Mouse (Mus musculus): Measurements from ENCODE around the gene Fhod1. TPM values are rescaled to one million over a fixed set of nuclear protein-coding genes. Genes with fewer than 3 reads are reported as not detected.
"Not testable (repeated sequence)": the region's sequence is repeated elsewhere in the genome, so short reads cannot be mapped to it uniquely, and the experiment has no call there.

Gene Fhod1
- total RNA-seq, 2 experiments from 2014 or later, result 6.5 to 9.6 TPM

GRCm38 (mm10) chr8:105298351-105299252 is 49.2 kb downstream of the Fhod1 start:
- intact Hi-C loops (cut with DNase I), result loop anchor here (1.0 kb wide), 1 partner anchor 28 kb away; the partner anchor contains the start of genes Lrrc29 and Tmem208
- DNase-seq, result no peak

DNA sequence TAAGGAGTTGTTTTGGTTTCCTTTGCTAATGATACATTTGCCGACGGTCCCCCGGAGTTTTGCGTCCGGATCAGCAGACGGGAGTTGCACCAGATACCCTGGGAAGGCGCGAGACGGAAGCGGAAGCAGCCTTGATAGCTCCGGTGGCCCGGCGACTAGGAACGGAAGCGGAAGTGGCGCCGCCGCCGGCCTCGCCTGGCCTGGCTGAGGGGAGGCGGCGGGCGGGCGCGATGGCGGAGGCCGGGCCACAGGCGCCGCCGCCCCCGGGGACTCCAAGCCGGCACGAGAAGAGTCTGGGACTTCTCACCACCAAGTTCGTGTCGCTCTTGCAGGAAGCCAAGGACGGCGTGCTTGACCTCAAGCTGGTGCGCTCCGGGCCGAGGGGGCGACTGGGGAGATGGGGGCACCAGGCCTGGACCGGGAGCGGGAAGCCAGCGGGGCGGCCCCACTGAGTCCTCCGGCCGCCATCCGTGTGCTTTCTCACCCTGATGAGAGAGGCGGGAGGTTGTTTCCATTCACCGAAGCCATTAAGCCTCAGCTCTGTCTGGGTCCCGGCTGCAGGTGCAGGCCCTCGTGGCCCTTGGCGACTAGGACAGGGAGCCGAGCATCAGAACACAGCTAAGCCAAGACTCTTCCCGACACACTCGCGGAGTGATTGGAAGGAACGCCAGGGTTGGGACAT is 50.1 kb downstream of the Fhod1 start, which contains the start of gene E2f4:
TSS of gene E2f4 (plus strand) at position 153 of the 682 bp plus-strand sequence.
- peak; percentile 89 to 91 for DNase-seq
- intact Hi-C loops (cut with DNase I), result loop anchor here (1.0 kb wide), 1 partner anchor 29 kb away; the partner anchor contains the start of genes Lrrc29 and Tmem208

DNA sequence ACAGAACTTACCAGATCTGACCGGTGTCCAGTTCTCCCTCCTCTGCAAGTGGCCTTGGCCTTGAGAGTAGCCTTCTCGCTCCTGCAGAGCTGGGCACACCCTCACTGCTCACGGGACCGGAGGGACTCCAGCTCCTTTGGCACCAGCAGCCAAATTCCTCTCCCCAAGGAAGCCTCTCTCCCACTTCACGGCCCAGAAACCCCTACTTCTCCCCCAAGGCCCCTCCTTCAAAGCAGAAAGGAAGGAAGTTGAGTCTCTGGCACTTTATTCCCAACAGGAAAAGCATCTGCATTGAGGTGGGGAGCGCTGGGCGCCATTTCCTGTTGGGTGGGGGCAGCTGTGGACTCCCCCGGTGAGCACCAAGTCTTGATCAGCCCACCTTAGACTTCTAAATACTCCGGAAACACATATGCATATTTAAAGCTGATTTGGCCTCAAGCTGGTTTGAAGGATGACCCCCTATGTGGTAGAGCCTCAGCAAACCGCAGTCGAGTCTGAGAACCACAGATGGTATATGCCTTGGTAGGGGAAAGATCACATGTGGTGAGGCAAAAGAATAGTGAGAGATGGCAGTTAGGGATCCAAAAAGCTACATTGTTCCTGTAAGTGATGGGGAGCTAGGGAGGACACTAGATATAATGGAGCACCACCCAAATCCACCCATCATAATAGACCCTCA is 51.7 kb downstream of the Fhod1 start, which contains the start of gene Exoc3l:
TSS of gene Exoc3l (minus strand) at position 207 of the 679 bp plus-strand sequence.
- intact Hi-C loops (cut with DNase I), result no loop called here
- no peak for DNase-seq

DNA sequence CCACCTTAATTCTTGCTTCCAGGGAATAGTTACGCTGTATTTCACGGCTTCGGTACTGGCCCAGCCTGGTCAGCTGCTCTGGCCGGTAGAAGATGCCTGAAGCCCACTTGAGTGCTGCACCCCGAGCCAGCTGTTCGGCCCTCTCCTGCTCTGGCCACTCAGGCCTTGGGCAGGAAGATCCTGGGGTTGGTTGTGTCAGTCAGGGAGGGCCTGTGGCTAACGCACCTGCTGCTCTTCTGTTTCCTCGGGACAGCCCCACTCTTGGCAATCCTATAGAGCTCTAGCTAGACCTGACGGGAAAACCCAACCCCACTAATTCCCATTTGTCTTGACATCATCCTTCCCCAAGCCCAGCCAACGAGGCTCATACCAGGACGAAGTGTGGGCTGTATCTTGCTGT is 52.5 kb downstream of the Fhod1 start:
- intact Hi-C loops (cut with DNase I), result no loop called here
- no peak for DNase-seq

DNA sequence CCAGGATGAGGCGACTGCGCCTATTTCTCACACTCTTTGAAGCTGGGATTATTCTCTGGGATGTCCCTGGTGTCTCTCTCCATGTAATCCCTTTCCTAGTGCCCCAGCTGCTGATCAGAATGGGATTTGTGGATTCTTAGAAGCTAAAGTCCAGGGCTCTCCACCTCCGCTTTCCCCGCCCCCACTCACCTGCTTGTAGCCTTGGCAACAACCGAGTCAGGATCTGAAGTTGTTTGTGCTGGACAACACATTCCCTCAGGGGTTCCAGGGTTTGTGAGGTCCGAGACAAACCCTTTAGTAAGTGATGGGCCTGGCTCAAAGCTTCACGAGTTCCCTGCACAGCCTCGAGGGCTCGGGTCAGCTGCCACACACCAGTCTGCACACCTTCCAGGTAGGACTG is 53.0 kb downstream of the Fhod1 start:
- intact Hi-C loops (cut with DNase I), result no loop called here
- no peak for DNase-seq

- DNase-seq, result no peak
- intact Hi-C loops (cut with DNase I), result no loop called here
Observed at GRCm38 (mm10) chr8:105293405-105293804, 54.3 kb downstream of the Fhod1 start.

DNA sequence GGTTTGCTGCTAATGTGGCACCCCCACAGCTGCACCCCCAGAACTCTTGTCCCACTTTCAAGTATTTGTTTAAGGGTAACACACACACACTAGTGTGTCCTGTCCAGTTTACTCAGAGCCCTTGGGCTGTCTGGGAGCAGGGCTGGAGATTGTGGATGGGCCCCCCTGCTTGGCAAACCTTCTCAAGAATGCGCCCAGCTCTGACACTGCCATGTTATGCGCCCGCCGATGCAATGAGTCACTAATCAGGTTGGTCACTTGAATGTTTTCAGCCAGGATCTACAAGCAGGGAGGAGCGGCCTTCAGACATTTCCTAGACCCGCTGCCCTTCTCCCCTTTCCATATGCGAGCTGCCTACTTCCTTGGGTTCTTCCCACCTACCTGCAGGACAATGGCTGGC is 55.3 kb downstream of the Fhod1 start:
- DNase-seq, result no peak
- intact Hi-C loops (cut with DNase I), result no loop called here

DNA sequence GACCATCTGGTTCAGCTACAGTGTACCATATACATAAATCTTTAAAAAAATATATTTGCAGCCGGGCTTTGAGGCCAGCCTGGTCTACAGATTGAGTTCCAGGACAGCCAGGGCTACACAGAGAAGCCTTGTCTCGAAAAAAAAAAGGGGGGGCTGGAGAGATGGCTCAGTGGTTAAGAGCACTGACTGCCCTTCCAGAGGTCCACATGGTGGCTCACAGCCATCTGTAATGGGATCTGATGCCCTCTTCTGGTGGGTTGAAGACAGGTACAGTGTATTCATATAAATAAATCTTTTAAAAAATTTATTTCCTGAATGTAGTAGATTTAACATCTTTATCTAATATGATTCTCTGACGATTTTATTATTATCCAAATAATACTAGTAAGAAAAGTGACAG is 56.0 kb downstream of the Fhod1 start:
- intact Hi-C loops (cut with DNase I), result not testable (repeated sequence)

DNA sequence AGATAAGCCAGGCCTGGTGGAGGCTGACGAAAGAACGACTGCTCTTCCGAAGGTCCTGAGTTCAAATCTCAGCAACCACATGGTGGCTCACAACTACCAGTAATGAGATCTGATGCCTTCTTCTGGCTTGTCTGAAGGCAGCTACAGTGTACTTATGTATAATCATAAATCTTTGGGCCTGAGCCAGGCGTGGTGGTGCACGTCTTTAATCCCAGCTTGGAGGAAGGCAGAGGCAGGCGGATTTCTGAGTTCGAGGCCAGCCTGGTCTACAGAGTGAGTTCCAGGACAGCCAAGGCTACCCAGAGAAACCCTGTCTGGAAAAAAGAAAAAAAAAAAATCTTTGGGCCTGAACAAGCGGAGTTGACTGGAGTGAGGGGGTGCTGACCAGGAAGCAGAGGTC is 56.4 kb downstream of the Fhod1 start:
- DNase-seq; intact Hi-C loops (cut with DNase I): not testable (repeated sequence)

More for the DNA sequence above, 56.0 kb downstream of the Fhod1 start:
- DNase-seq, result not testable (repeated sequence)

DNA sequence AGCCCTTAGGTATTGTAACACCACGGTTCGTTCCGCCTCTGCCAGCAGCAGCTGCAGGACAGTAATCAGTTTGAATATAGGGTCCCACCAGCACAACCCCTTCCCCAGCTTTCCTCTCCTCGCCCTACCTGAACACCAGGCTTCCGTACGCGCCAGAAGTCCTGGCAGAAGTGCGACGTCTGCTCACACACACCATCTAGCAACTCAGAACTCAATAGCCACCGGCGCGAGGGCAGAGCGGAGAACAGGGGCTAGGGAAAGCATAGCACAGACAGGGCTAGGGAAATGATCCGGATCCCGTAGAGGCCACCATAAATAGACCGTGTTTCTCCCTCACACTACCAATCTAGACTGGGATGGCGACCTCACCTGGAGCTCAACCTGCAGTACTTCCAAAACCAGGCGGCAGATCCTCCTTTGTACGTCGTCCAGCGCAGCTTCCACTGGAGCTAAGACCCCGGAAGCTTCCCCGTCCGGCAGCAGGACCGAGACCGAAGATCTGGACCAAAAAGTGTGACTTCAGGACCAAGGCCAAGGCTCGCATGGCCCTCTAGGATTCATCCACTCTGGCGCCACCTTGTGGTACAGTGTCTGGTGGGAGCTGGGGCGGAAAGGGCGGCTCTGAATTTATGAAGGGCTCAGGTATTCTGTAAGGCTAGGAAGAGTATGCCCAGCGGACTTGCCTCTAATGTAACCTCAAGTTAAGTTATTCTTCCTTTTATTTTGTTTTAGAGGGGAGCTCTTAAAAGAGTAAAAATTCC is 57.0 kb downstream of the Fhod1 start:
- intact Hi-C loops (cut with DNase I), result no loop called here
- DNase-seq, result peak; percentile 91 to 94

- intact Hi-C loops (cut with DNase I), result loop anchor here (2.0 kb wide), 1 partner anchor 25 kb away; the partner anchor contains the start of genes Fbxl8 and Tradd
- no peak for DNase-seq
Observed at GRCm38 (mm10) chr8:105289805-105290460, 57.8 kb downstream of the Fhod1 start, which contains the start of gene 4931428F04Rik. TSS of gene 4931428F04Rik (minus strand) at chr8:105289864.

GRCm38 (mm10) chr8:105288958-105289732 is 58.6 kb downstream of the Fhod1 start:
- peak; percentile 91 to 92 for DNase-seq
- intact Hi-C loops (cut with DNase I), result loop anchor here (2.0 kb wide), 1 partner anchor 24 kb away; the partner anchor contains the start of genes Fbxl8 and Tradd

- intact Hi-C loops (cut with DNase I), result loop anchor here (2.0 kb wide), 1 partner anchor 23 kb away; the partner anchor contains the start of genes Fbxl8 and Tradd
- no peak for DNase-seq
Observed at GRCm38 (mm10) chr8:105288231-105288630, 59.5 kb downstream of the Fhod1 start.

GRCm38 (mm10) chr8:105286907-105287306 is 60.8 kb downstream of the Fhod1 start:
- DNase-seq, result no peak
- intact Hi-C loops (cut with DNase I), result no loop called here

GRCm38 (mm10) chr8:105285514-105285913 is 62.2 kb downstream of the Fhod1 start:
- intact Hi-C loops (cut with DNase I), result no loop called here
- DNase-seq, result no peak

DNA sequence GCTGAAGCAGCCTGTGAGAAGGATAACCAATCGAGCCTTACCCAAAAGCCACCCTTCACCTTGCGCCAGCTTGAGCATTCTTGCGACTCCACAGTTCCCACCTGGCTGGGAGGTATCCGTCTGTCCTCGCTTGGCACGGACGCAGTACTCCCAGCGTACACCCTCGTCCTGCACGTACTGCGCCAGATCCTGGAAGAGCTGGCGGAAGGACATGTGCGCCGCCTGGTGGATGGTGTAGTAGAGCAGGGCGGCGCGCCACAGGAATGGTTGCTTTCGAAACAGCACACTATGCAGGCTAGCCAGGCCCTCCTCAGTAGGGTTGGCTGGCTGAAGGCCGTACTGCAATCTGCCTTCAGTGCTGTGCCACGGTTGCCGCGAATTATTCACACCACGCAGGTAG is 64.7 kb downstream of the Fhod1 start:
- peak; percentile 52 to 59 for DNase-seq
- intact Hi-C loops (cut with DNase I), result no loop called here

DNA sequence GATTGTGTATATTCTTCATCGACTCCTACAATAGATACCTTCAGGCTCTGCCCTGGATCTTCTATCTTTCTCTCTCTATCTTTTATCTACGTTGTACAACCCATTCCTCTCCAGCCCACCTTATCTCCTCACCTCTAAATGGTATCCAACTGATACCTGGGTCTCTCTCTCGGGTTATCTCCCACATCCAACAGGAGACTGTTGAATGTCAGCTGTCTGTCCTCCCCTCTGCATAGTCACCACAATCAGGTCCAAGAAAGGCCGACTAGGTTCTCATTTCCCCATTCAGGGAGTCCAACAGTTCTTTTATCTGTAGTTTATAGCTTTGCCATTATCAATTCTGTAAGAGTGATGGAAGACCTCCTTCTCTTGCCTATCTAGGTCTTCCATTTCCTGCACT is 65.5 kb downstream of the Fhod1 start:
- intact Hi-C loops (cut with DNase I), result no loop called here

DNA sequence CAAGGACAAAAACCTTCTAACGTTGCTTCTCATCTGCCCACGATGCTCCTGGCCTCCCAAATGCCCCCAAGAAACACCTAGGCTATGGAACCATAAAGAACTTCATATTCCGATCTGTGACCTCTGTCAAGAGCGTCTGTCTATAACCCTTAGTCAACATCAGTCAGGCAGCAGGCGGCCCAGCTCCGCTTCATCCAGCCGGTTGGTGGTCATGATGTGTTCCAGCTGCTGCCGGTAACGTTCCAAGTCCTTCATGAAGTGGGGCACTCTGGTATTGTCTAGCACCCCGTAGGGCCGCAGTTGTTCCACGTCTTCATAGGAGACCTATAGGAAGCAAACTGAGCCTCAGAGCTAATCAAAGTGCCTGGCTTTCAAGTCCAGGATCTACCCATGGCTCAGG is 65.9 kb downstream of the Fhod1 start:
- no peak for DNase-seq
- intact Hi-C loops (cut with DNase I), result loop anchor here (2.0 kb wide), 1 partner anchor 23 kb away; no protein-coding TSS in a partner anchor

More for the DNA sequence above, 65.5 kb downstream of the Fhod1 start:
- DNase-seq, result no peak

Measured in heart, postnatal 36 days (tissue).